15 mouse cellular contexts compared by ENCODE assay signal in genomic region chr11:86811326-86811630, GRCm38 (mm10).
"Had no signal": no experiment of that assay in that cellular context is flagged by ENCODE, and none has a peak within 500 bp of the region (broad histone marks: within the 10 kb centered on the region; RNA-seq: fewer than 3 reads in every experiment).

No protein-coding gene starts in this region.

- ATAC-seq: midbrain, embryonic 15.5 days had no signal

- DNase-seq: kidney, adult 11 months; kidney, adult 9 months; kidney, postnatal 36 days; layer of hippocampus, adult 9-11 months; layer of hippocampus, postnatal 36 days; right cerebral cortex, postnatal 14 days; thymus, postnatal 4 days had no signal

- H3K4me2 ChIP-seq: limb, embryonic 15.5 days; lung, embryonic 15.5 days; midbrain, embryonic 15.5 days; neural tube, embryonic 13.5 days had no signal

- H3K9ac ChIP-seq: limb, embryonic 15.5 days; liver, embryonic 14.5 days; lung, embryonic 15.5 days; midbrain, embryonic 15.5 days; neural tube, embryonic 13.5 days had no signal

- H3K27ac ChIP-seq: kidney, postnatal 0 days; limb, embryonic 15.5 days; liver, embryonic 14.5 days; lung, embryonic 15.5 days; midbrain, embryonic 10.5 days; midbrain, embryonic 15.5 days; neural tube, embryonic 13.5 days; stomach, postnatal 0 days had no signal

- H3K36me3 ChIP-seq: limb, embryonic 15.5 days; lung, embryonic 15.5 days; midbrain, embryonic 15.5 days; neural tube, embryonic 13.5 days had no signal

- H3K4me3 ChIP-seq: limb, embryonic 15.5 days; lung, embryonic 15.5 days; midbrain, embryonic 10.5 days; midbrain, embryonic 15.5 days; neural tube, embryonic 13.5 days had no signal

- H3K9me3 ChIP-seq: limb, embryonic 15.5 days; lung, embryonic 15.5 days; midbrain, embryonic 10.5 days; midbrain, embryonic 15.5 days; neural tube, embryonic 13.5 days had no signal

- H3K27me3 ChIP-seq: limb, embryonic 15.5 days; lung, embryonic 15.5 days; midbrain, embryonic 15.5 days had no signal
